Mouse (Mus musculus): ENCODE measurements at regions not wholly inside any gene's neighbourhood (a gene's known extent, or its start where the extent isn't known, plus 50 kb on each side); places are given as distances from the start of the nearest gene placed in this dataset.

GRCm38 (mm10) chr2:128518142-128518541 is 72.9 kb upstream of the Spdye4c start:
- TF ChIP-seq CTCF (IDR thresholded peaks at IDR 0.05; ENCODE audit: low read depth) (no peak), EP300 (IDR thresholded peaks at IDR 0.05; ENCODE audit: low read depth) (no peak)
